Mouse (Mus musculus) heart, embryonic 14.5 days (tissue): Measurements from ENCODE around the gene Man1c1. TPM values are rescaled to one million over a fixed set of nuclear protein-coding genes. Genes with fewer than 3 reads are reported as not detected.

Experiments used
- ATAC-seq: fragments of 200-750 bp; cut with Nextera tagmentation; 2 replicates; pipeline ENCODE4 v1.8.0; 2017; ENCODE audit warnings: low read depth, moderate TSS enrichment; ENCODE audit not compliant: insufficient number of reproducible peaks, insufficient read depth, low FRiP score
- H3K27ac ChIP-seq, 2 experiments: fragments of 200-500 bp in 1 of 2; fragments of 300-500 bp in 1 of 2; sonication (generic) in 1 of 2; replicated peaks in 1 of 2; 2 replicates each; pipeline ENCODE4 v1.5.1; 2012 to 2014; ENCODE audit warnings: low read depth in 2 of 2, low read length in 2 of 2, control low read depth in 1 of 2, mild to moderate bottlenecking in 1 of 2, mixed read lengths in 1 of 2; ENCODE audit not compliant: control insufficient read depth in 1 of 2, insufficient read depth in 1 of 2
- H3K27me3 ChIP-seq: fragments of 300-500 bp; sonication (generic); 2 replicates; pipeline ENCODE4 v1.6.1; 2014; ENCODE audit warnings: mild to moderate bottlenecking, low read length, control low read depth; ENCODE audit not compliant: control insufficient read depth, insufficient read depth
- H3K36me3 ChIP-seq: fragments of 300-500 bp; sonication (generic); 2 replicates; pipeline ENCODE4 v1.6.1; 2014; ENCODE audit warnings: mild to moderate bottlenecking, control low read depth, low read length, mixed read lengths; ENCODE audit not compliant: control insufficient read depth, insufficient read depth
- H3K4me1 ChIP-seq, 2 experiments: fragments of 200-500 bp in 1 of 2; fragments of 300-500 bp in 1 of 2; sonication (generic) in 1 of 2; 2 replicates each; pipeline ENCODE4 v1.6.1; 2012 to 2014; ENCODE audit warnings: low read length in 2 of 2, control low read depth in 1 of 2, mixed read lengths in 1 of 2; ENCODE audit not compliant: control insufficient read depth in 2 of 2, insufficient read depth in 2 of 2
- H3K4me2 ChIP-seq: fragments of 300-500 bp; sonication (generic); 2 replicates; pipeline ENCODE4 v1.6.1; 2014; ENCODE audit warnings: mild to moderate bottlenecking, low read length
- H3K4me3 ChIP-seq, 2 experiments: fragments of 200-500 bp in 1 of 2; fragments of 300-500 bp in 1 of 2; sonication (generic) in 1 of 2; 2 replicates each; pipeline ENCODE4 v1.5.1; 2012 to 2014; ENCODE audit warnings: low read length in 2 of 2, mild to moderate bottlenecking in 2 of 2, control low read depth in 1 of 2, low read depth in 1 of 2, moderate library complexity in 1 of 2; ENCODE audit not compliant: control insufficient read depth in 1 of 2, insufficient read depth in 1 of 2
- H3K9ac ChIP-seq: fragments of 300-500 bp; sonication (generic); 2 replicates; pipeline ENCODE4 v1.6.1; 2014; ENCODE audit warnings: mild to moderate bottlenecking, low read length
- H3K9me3 ChIP-seq: fragments of 300-500 bp; sonication (generic); 2 replicates; pipeline ENCODE4 v1.6.1; 2016; ENCODE audit warnings: low read length, control low read depth; ENCODE audit not compliant: control insufficient read depth
- WGBS: fragments of 180-500 bp; shearing (Covaris S2); extraction: QIAGEN DNeasy Blood & Tissue Kit; methylation state at CpG from one replicate; pipeline ENCODE4 v1.1.7; 2014; 5-methylcytosine and 5-hydroxymethylcytosine counted together
- polyA plus RNA-seq: library from polyadenylated mRNA; unstranded; fragments of >200 nt; fragmentation: Nextera tagmentation; extraction: Ambion mirVana; gene quantifications from 2 replicates; pipeline ENCODE4 v1.2.1, GENCODE M21; 2014

The Man1c1 gene
- polyA plus RNA-seq, 1 experiment from 2014 or later: 7.8 TPM

DNA sequence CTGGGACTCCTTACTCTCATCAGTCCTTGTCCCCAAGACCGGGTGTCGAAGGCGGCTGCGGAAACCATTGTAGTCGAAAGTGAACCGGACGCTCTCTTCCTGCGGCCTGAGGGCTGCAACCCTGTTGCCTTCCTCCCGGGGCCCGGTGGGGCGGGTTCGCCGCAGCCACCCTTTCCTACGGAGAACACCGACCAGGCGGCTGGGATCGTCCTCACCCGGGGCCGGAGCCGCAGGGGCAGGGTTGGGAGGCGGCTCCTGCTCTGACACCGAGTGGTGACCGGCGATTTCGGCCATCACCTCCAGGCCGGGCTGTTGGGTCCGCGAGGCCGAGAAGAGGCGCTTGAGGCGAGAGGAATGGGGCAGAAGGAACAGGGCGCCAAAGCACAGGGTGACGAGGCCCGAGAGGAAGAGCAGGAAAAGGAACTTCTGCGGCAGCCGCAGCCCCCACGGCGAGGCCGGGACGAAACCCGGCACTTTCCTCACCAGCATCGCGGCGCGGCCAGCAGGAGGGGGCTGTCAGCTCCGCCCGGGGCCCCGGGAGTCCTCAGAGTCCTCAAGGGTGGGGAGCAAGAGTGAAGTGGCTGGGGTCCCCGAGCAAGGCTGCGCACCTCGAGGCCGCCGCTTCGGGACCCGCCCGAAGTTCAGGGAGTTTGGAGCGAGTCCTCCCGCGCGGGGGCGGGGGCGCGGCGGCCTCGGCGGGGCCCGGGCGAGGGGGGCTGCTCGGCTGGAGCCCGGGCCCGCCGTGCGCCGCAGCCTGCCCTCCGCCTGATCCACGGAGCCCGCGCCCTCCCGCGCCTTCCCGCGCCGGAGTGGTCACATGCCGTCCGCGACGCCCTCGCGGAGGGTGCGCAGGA lies 882 bp downstream of the Man1c1 start:
- Histone ChIP-seq H3K9me3 (no peaks in the 10 kb centered on the region), H3K4me3 (peak overlapping the region; percentile 67 to 76), H3K4me1 (peaks cover 0 to 22% of the 10 kb centered on the region in 2 experiments; a peak in 3 of 4 replicates), H3K36me3 (0 out of 2 replicates have a peak, but pooled peaks cover 8% of the 10 kb centered on the region), H3K27me3 (no peaks in the 10 kb centered on the region), H3K9ac (peak overlapping the region; percentile 86), H3K27ac (peak overlapping the region; percentile 13 to 62; a peak in 3 of 4 replicates), H3K4me2 (peak overlapping the region; percentile 100)
- WGBS: 1% methylated on average over 86 of the region's 90 CpGs
- ATAC-seq: no peak

DNA sequence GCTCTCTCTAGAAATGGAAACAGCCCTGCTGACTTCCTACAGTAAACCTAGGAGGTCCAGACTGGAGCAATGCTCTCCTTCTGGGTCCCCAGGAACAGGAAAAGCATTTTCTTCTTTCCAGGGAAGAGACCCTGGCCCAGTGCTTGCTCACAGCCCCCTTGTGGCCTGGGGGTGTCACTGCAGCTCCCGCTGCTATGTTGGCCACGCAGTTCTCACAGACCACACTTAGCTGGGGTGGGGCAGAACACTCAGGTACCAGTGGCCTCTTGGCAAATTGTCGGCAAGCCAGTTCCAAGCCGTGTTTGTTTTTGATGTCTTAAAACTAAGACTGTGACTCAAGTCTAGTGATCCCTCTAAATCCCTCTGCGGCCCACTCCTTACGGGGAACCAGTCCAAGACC lies 2.2 kb downstream of the Man1c1 start:
- WGBS: 26% methylated on average over 6 of the region's 6 CpGs
- Histone ChIP-seq H3K9ac (peak overlapping the region; percentile 86), H3K4me1 (peaks cover 0 to 22% of the 10 kb centered on the region in 2 experiments; a peak in 3 of 4 replicates), H3K4me2 (peak overlapping the region; percentile 100), H3K9me3 (no peaks in the 10 kb centered on the region), H3K27me3 (no peaks in the 10 kb centered on the region), H3K36me3 (peaks cover 17% of the 10 kb centered on the region; the same call in 1 of the 2 replicates), H3K27ac (peak overlapping the region in 1 of 2 experiments; percentile 62; a peak in 1 of 4 replicates), H3K4me3 (peak overlapping the region; percentile 67 to 76)
- ATAC-seq: no peak

DNA sequence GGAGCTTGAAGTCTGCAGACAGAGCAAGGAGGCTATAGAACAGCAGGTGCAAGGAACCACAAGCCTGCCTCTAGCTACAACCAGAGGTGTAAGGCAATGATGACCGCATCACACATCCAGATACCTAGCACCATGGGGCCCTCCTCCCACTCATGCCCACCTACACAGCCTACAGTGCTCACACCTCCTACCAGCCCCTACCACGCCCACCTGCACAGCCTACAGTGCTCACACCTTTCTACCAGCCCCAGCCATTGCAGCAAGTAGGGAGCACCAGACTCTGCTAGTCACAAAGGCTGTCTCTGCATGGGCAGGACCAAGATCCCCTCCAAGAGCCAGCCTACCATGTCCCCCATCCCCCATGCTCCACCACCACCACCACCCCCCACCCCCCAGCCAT lies 3.2 kb downstream of the Man1c1 start:
- H3K9me3 ChIP-seq: no peaks in the 10 kb centered on the region
- peaks cover 18% of the 10 kb centered on the region; the same call in 1 of the 2 replicates for H3K36me3 ChIP-seq
- H3K27me3 ChIP-seq: no peaks in the 10 kb centered on the region
- 91% methylated on average over 2 of the region's 2 CpGs for WGBS
- H3K4me2 ChIP-seq: peak overlapping the region; percentile 100; the same call in 1 of the 2 replicates
- ATAC-seq: no peak
- H3K4me3 ChIP-seq: no peak overlapping the region
- H3K27ac ChIP-seq: no peak overlapping the region
- peak overlapping the region; percentile 21; the same call in 1 of the 2 replicates for H3K9ac ChIP-seq
- H3K4me1 ChIP-seq: peaks cover 0 to 22% of the 10 kb centered on the region in 2 experiments; a peak in 3 of 4 replicates

DNA sequence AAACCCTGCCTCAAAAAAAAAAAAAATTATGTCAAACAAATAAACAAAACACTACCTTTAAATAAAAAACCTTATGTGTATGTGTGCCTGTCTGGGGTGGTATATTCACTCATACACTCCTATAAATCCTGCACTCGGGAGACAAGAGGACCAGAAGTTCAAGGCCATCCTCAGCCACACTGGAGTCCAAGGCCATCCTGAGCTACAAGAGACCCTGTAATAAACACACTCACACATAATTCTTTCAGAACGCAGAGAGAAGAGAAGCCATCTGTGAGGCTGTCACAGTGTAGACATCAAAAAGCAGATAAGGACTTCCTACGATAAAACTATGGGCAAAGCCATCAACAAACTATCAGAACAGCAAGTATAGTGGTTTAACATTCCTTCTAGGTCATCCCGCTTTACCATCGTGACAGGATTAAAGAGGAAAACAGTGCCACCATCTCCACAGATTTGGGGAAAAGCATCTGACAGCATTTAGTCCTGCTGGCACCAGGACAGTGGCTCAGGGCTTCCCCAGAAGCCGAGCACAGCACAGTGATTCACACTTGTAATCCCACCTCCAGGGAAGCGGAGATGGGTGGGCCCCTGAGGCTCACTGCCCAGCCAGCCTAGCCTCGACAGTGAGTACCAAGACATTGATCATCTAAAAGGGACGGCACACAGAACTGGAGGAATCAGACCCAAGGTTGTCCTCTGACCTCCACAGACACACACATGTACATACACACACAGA lies 10.7 kb downstream of the Man1c1 start:
- Histone ChIP-seq H3K27ac (no peak overlapping the region), H3K4me2 (no peak overlapping the region), H3K9me3 (peaks cover 5% of the 10 kb centered on the region; the same call in 1 of the 2 replicates), H3K27me3 (no peaks in the 10 kb centered on the region), H3K36me3 (peaks cover 13% of the 10 kb centered on the region; the same call in 1 of the 2 replicates), H3K4me1 (no peaks in the 10 kb centered on the region), H3K4me3 (no peak overlapping the region), H3K9ac (no peak overlapping the region)
- no peak for ATAC-seq
- 62% methylated on average over 9 of the region's 9 CpGs for WGBS

DNA sequence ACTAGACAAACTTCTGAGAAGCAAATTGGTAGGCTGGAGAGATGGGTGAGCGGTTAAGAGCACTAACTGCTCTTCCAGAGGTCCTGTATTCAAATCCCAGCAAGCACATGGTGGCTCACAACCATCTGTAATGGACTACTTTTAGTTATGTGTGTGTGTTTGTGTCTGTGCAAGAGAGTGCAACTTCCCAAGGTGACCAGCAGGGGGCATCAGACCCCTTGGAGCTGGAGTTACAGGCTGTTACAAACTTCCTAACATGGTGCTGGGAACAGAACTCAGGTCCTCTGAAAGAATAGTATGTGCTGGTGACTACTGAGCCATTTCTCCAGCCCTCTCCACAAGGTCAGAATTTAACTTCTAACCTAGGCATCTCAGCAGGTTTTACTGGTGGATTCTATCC lies 11.7 kb downstream of the Man1c1 start:
- Histone ChIP-seq H3K9ac (no peak overlapping the region), H3K9me3 (peaks cover 12% of the 10 kb centered on the region; the same call in 1 of the 2 replicates), H3K27ac (no peak overlapping the region), H3K4me3 (no peak overlapping the region), H3K27me3 (no peaks in the 10 kb centered on the region), H3K4me1 (no peaks in the 10 kb centered on the region), H3K4me2 (no peak overlapping the region), H3K36me3 (peaks cover 6% of the 10 kb centered on the region; the same call in 1 of the 2 replicates)
- WGBS: 93% methylated on average over 1 of the region's 1 CpGs
- ATAC-seq: no peak

DNA sequence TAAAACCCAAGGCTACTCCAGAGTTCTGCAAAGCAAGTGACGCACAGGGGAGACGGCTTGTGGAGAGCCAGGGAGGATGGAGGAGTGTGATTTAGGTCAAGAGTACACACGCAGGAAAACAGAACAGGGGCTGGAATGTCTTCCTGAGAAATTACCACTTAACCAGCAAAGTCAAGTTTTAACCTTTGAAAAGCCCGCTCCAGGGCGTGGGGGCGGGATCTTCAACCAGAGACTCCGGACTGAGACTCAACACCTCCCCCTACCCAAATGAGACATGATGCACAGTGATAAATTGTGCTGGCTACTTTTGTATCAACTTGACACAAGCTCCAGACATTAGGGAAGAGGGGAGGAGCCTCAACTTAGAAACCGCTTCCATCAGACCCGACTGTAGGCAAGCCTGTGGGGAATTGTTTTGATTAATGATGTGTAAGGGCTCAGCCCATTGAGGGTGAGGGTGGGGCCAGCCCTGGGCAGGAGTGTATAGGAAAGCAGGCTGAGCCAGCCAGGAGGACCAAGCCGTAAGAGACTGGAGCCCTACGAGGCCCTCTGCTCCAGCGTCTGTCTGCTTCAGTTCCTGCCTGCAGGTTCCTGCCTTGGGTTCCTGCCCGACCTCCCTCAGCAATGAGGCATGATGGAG lies 17.9 kb downstream of the Man1c1 start:
- Histone ChIP-seq H3K27ac (no peak overlapping the region), H3K36me3 (no peaks in the 10 kb centered on the region), H3K9ac (no peak overlapping the region), H3K27me3 (no peaks in the 10 kb centered on the region), H3K9me3 (peaks cover 20% of the 10 kb centered on the region), H3K4me1 (peaks cover 4 to 13% of the 10 kb centered on the region in 2 experiments; a peak in 3 of 4 replicates), H3K4me3 (no peak overlapping the region), H3K4me2 (no peak overlapping the region)
- WGBS: 86% methylated on average over 13 of the region's 13 CpGs
- no peak for ATAC-seq
